Mouse (Mus musculus) embryo, embryonic 10.5 days (tissue): ENCODE results near the gene Tbcc.
A peak's percentile ranks its signal among the peaks of the same experiment; 100 is the strongest.

Experiments used
- DNase-seq: peaks from one replicate; pipeline ENCODE4 v3.0.0-alpha.2; 2015; ENCODE audit warnings: low spot score

Tbcc gene

DNA sequence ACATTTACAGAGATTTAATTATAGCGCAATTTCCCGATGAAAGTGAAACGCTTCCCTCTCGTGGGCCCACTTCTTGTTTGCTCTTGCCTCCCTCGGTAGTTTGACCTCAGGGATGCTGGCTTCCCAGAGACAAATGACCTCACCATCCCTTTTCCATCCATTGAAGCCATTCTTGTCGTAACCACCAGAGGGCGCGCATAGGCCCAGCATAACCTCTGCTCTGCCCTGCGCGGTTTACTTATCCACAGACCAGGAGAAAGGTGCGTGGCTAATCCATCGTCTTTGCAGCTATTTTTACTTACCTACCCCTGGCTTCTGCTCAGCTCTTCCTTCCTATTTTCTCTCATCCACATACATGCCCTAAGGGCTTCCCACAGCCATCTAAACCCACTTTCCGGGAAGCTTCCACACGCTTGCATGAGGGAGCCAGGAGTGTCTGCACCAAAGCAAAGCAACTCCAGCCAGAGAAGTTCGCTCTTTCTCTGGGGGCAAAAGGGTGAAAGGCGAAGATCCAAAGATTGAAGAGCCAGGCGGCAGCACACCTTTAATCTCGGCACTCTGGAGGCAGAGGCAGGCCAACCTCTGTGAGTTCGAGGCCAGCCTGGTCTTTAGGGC lies 13.5 kb downstream of the Tbcc start:
- peak; percentile 91 for DNase-seq

GRCm38 (mm10) chr17:46910186-46910585 lies 19.7 kb downstream of the Tbcc start, which contains the start of gene Prph2:
Gene Prph2, plus strand, starts transcription at chr17:46910459.
- DNase-seq, result no peak

DNA sequence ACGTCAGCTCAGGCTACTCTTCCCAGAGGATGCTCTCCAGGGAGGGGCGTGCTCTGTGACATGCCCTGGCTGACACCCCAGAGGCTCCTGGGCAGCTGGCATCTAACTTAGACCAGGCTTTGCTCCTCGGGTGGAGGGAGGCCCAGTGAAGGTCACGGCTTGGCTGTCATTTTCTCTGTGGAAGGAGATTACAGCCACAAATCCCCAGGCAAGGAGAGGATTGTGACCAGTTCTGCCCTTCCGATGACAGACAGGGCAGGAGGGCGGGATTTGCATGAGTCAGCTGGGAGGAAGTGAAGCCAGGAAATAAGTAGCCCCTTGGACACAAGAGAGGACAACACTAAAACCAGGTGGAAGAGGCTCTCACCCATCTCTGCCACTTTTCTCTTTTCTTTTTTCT lies 21.8 kb downstream of the Tbcc start:
- DNase-seq, result no peak

DNA sequence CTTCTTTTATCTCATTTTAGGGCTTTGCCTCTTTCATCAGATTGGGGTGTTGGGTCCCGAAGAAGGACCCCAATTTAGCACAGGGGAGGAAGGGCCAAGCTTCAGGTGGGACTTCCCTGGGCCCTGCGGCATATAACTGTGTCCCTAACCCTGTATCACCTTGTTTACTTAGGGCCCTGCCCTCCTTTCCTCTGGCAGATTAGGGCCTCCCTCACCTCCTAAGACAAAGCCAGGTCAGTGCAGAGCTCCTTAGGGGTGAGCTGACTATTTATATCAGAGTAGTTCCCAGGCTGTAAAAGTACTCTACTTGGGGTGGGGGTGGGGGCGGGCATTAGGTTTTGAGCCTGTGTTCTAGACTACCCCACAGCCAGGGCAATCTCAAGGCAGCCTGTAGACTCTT lies 24.6 kb downstream of the Tbcc start:
- DNase-seq, result no peak

DNA sequence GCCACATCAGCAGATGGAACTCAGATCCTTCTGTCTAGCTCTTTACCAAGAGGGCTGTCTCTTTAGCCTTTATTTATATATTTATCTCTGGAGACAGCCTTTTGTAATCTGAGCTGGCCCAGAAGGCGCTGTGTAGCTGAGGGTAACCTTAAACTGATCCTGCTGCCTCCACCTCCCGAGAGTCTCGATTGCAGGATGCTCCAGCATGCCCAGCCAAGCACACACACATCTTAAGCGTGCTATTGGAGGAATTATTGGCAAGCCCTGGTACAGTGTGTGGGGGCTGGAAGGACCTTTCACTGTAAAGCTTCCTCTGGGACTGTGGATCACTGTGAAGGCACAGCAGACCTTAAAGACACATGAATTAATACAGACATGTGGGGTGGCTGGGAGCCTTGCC lies 28.5 kb downstream of the Tbcc start:
- no peak for DNase-seq

- peak; percentile 74 for DNase-seq
Measured at GRCm38 (mm10) chr17:46920855-46921254, 30.4 kb downstream of the Tbcc start.

DNA sequence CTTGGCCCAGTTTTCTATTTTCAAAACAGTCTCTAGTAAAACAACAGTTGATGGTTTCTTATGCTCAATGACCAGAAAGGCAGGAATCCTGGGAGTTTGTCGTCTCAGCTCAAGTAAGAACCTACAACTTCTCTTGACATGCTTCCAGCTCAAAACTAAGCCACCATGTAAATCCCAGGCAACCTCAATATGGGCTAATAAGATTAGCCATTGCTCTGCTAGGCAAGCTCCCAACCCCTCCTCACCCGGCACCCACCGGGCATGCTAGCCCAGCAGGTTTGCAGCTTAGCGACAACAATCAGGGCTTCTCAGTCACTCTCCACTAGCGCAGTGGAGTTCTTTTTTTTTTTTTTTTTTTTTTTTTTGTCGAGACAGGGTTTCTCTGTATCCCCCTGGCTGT lies 35.7 kb downstream of the Tbcc start:
- DNase-seq, result no peak

DNA sequence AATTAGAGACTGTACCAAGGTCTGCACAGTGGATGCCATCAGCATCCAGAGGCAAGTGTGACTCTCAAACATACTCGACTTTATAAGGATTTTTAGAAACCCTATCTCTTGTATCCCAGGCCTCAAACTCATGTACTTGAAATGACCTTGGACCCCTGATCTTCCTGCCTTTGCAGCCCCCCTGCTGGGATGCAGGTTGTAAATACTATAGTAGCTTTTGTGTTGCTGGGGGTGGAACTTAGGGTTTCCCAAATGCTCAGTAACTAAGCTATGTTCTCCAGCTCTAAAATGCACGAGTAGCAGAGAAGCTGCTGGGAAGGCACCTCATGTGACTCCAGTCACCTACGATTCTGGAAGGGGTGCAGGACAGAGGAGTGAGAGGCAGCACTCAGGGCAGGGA lies 36.5 kb downstream of the Tbcc start:
- DNase-seq, result no peak

DNA sequence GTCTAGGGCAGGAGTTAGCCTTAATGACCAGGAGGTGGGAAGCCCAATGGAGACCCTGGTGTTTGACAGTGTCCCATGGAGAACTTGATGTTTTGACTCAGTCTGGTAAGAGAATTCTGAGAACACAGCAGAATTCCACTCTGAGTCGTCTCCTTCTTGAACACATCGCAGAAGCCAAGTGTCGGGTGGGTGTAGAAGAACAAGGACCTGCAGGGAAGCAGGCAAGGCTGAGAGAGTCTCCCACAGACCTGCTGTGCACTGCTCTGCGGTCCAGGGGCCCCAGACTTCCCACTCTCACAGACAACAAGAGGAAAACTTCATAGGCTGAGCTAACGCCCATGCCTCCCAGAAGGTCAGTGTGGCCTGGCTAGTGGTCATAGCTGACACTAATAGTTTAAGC lies 37.3 kb downstream of the Tbcc start:
- DNase-seq, result no peak

GRCm38 (mm10) chr17:46929277-46929676 lies 38.8 kb downstream of the Tbcc start:
- DNase-seq, result no peak

- no peak for DNase-seq
Measured at GRCm38 (mm10) chr17:46929897-46930296, 39.4 kb downstream of the Tbcc start.

- DNase-seq, result no peak
Measured at GRCm38 (mm10) chr17:46932961-46933360, 42.5 kb downstream of the Tbcc start.

GRCm38 (mm10) chr17:46933557-46934348 lies 43.3 kb downstream of the Tbcc start:
- peak; percentile 78 for DNase-seq

DNA sequence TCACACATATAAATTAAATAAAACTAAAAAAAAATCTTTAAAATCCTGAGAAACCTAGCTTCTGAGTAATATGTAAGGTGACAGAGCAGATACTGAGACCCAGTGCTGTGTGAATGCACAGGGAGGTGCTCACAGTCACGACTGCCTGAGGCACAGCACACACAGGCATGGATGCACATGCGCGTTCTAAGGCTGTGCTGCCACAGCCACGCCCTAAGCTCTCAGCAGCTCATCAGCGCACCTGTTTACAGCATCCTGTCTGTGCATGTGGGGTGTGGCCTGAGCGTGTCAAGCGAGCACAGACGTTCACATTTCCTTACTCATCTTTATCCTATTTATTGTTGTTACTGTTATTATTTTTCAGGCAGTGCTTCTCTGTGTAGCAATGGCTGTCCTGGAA lies 50.0 kb downstream of the Tbcc start:
- no peak for DNase-seq
